Mouse (Mus musculus) thymus, postnatal 14 days (tissue): ENCODE measurements around the gene Exo5.

Experiments
- DNase-seq: peaks from one replicate; pipeline ENCODE4 v3.0.0; 2021

Exo5 gene

DNA sequence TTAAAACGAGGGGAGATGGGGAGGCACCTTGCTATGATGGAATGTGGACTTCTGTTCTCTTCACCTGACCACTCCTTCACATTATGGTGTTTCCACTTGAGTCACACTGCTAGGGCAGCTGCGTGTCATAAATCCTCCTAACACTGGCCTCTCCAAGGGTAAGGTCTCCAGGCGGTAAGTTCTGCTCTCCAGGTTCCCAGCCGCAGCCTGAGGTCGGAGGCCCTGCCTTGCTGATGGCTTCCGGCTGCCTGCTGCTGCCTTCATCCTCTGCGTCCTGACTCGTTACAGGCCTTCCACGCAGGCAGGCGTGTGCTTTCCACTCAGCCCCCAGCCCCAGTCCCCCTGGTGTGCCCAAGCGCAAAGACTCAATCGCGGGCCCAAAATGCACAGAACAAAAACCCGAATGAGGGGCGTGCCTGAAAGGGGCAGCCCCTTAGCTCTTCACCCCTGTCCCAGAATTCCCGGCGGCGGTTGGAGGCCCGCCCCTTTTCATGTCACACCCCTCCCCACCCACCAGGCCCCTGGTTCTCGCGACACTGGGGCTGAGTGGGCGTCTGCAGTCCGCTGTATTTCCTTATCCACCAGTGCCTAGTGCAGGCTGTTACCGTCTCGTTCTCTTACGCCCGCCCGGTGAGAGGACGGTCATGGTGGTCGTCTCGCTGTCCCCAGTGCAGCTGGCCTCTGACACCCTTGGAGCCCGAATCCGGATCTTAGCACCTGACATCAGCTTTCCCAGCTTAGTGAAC, at the start of gene Exo5:
Gene Exo5, minus strand, starts transcription at position 464 of the 746 bp plus-strand sequence.
- DNase-seq: peak; percentile 96

- DNase-seq: no peak
These were observed 47.0 kb upstream of the Exo5 start for GRCm38 (mm10) chr4:120971842-120972241.

DNA sequence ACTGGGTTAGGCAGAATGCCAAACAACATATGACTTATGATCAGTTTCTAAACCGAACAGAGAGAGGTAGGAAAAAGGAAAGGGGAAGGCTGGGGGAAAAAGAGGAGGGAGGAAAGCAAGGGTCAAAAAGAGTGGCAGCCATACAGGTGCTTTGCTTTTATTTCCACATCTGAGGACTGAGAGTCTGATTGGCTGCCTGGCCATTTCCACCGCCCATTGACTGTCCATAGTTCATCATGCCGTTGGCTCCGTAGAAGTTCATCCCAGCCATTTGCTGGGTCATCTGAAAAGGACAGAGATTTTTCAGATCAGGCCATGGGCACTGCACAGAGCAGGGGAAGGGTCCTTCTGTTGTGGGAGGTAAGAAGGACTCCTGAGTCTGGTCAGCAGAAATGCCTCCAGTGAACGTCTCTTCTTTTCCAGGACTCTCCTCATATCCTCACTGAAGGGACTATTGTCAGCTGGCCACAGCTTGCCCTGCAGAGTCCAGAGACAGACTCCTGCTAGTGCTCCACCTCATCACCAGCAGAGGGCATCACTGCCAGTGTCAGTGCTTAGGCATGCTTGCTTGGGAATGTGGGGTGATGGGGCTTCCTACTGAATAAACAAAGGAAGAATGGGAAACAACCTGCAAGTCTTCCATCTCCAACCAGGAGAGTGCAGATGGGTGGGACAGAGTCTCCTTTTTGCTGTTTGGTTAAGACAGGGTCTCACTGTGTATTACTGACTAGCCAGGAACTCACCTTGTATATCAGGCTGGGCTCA, 44.7 kb upstream of the Exo5 start:
- DNase-seq: peak; percentile 56

DNA sequence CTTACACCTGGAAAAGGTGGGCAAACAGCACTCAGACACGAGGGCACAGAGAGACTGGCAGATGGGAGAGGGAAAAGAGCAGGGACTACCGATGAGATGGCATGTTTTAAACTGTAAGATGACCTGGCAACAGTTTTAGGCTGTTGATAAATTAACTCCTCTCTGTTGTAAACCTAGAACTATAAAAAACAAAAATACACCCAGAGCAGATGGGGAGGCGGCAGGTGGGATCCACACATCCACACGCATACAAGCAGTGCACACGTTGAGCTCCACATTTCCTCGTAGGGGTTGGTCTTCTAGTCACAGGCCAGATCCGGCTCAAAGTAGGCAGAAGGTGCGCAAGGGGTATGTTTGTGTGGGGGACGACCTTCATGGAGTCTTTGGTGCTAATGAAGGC, 43.7 kb upstream of the Exo5 start:
- no peak for DNase-seq

GRCm38 (mm10) chr4:120955586-120955985, 30.8 kb upstream of the Exo5 start:
- DNase-seq: no peak

GRCm38 (mm10) chr4:120953667-120954066, 28.9 kb upstream of the Exo5 start:
- DNase-seq: no peak

DNA sequence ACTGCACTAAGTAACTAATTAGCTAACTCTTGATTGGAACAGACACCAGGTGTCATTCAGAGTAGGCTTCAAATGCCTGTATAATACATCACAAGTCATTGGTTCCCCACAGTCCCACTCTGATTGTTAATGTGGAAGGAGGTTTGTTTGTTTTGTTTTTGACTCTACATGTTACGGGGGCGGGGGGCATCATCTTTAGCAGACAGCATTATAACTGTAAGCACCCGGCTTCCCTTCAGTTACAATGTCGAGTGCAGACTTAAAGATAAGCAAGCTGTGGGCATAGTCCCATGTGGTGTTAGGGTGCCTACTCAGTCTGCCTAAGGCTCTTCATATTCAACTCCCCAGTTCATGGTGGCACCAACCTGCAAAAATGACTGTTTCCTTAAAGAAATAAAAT, 28.2 kb upstream of the Exo5 start:
- no peak for DNase-seq

DNA sequence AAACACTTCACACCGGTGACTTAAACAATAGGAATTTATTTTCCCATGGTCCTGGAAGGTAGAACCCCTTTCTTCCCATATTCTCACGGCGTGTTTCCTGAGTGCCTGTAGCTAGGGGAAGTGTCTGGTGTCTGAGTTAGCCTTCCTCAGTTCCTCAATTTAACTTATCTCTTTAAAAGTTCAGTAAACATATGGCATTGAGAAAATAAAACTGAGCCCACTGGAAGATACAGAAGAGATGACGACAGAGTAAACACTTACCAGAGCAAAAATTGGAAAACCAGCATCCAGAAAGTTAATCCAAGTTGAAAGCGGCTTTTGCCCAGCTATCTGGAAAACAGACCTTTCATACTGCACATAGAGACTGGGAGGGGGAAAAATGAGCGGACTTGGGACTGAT, 27.3 kb upstream of the Exo5 start:
- peak; percentile 14 for DNase-seq

GRCm38 (mm10) chr4:120951428-120951973, 26.7 kb upstream of the Exo5 start, which contains the start of gene Zfp69:
Gene Zfp69, minus strand, starts transcription at chr4:120951699.
- DNase-seq: peak; percentile 94

GRCm38 (mm10) chr4:120950763-120951427, 26.1 kb upstream of the Exo5 start:
- no peak for DNase-seq

- DNase-seq: peak; percentile 45
These were observed 24.1 kb upstream of the Exo5 start for GRCm38 (mm10) chr4:120948938-120949337.

DNA sequence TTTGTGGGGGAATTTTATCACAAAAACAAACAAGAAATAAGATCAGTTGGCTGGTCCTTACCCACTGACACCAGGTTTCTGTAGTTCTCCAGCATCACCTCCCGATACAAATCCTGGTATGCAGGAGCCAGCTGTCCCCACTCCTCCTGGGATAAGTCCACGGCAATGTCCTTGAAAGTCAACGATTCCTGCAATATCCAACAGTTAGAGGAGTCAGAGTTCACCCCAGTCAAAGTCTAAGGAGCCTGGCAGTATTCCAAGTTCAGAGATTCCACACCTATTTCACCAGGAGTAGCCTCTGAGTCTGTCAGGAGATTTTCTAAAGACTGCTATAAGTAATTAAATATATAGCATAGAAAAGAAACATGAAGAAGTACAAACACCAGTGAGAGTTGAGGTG, 10.2 kb upstream of the Exo5 start:
- DNase-seq: no peak

- no peak for DNase-seq
These were observed 5.9 kb upstream of the Exo5 start for GRCm38 (mm10) chr4:120930736-120931135.

DNA sequence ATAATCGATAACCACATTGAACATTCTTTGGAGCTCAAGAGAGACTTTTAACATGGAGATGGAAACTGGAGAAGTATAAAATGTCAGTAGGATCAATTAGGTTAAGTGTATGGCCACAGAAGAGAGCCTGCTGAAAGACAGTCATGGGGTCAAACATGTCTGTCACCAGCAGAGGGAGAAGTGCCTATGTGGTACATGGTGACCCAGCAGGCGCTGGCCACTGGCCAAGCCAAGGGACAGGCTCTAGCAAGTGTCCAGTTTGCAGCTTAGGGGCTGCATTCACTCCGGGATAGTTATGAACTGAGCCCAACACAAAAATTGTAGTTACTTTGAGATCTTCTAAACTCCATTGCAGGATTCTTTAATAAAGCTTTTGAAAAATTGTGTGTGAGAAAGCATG, 3.9 kb upstream of the Exo5 start:
- no peak for DNase-seq

DNA sequence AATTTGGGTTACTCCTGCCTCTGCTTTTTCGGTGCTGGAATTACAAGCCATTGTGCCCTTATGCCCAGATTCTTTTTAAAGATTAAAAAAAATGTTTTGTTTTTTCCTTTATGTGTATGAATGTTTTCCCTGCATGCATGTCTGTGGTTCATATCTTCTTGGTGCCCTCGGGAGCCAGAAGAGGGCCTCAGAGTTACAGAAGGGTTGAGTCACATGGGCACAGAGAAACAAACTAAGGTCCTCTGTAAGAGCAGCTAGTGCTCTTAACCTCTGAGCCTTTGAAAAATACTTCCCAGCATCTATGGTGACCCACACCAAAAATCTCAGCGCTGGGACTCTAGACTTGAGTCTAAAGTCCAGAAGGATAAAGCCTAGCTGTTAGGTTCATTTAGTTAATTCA, 569 bp upstream of the Exo5 start:
- DNase-seq: peak; percentile 73

- DNase-seq: no peak
These were observed 3.4 kb downstream of the Exo5 start for GRCm38 (mm10) chr4:120921461-120921860.

GRCm38 (mm10) chr4:120914501-120914900, 10.3 kb downstream of the Exo5 start:
- no peak for DNase-seq

DNA sequence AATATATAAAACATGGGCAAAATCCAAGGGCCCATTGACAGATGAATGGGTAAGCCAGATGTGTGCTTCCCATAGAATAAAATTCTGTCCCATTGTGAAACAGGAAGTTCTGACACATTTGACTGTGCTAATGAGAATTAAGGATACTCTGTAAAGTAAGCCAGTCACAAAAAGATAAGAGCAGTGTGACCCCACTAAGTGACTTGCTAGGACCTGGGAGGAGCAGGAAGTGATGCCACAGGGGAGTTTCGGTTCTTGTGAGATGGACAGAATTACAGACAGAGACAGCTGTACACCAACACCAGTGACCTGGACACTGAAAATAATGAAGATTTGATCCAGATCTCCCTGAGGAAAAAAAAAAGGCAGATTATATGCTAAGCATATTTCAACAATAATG, 11.0 kb downstream of the Exo5 start:
- DNase-seq: no peak

DNA sequence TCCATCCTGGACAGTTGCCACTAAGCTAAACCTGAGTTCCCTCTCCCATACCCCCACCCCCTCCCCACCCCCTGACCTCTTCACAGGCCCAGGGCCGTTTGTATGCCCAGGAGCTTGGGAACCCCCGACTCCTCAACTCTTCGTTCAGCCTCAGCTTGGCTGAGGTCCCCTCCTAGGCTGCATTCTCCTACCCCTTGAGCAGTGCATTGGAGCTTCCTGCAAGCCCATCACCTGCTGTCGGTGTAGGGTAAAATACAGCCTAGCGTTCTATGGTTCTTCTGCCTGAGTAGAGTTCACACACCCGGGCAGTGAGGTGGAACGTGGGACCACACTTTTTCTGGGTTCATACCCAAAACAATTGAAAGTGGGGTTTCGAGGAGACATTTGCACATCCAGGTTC, 11.4 kb downstream of the Exo5 start:
- DNase-seq: no peak

DNA sequence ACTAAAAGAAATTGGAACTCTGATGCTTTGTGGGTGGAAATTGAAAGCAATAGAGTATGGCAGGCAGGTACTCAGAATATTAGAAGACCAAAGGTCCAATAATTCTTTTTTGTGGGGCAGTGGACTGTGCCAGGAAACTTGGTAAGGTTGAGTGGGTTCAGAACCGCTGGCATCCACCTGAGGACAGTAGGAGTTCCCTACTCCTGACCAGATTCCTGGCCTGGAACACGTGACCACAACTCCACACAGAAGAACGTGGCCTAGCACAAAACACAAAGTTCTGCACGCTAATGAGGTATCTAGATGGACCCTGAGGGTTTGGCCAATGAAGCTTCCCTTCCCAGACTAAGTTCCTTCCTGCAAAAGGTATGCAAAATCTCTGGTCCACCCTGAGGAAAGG, 12.0 kb downstream of the Exo5 start:
- DNase-seq: no peak

DNA sequence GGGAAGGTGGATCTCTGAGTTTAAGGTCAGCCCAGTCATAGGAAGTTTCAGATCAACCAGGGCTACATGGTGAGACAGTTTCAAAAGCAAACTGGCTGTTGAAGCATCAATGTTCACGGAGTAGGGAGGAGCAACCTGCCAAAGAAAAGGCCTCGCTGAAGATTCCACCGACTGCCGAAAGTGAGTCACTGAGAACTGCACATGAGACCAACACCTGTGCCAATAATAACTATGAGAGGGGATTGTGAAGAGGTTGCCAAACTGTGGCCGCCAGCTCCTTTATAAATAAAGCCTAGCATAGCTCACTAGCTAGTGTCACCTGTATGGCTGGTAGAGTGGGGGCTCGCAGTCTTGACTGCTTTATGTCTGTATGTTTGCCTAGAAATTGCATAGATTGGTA, 13.7 kb downstream of the Exo5 start:
- no peak for DNase-seq

DNA sequence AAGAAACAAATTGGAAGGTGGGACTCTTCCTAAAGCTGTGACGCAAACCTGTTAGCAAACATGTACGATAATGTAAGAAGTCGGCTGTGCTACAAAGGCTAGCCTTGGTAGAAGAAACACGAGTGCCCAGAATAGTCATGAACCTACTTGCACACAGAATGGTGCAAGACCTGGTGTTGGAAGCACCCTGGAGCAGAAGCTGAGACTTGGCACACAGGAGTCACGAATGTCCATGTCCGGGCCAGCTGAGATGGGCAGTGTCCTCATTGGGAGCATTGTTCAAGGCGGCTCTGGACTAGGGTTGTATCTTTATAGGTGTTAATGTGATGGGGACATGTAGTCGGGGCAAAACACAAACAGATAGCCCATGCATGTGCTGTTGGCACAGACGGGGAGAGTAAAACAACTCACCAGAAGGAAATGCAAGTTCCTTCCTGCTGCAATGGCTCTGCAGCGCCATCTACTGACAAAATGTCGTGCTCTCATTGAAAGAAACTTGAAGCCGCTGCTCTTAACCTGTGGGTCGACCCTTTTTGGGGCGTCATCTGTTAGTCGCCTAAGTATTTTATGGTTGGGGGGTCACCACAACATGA, 15.2 kb downstream of the Exo5 start:
- DNase-seq: peak; percentile 69

DNA sequence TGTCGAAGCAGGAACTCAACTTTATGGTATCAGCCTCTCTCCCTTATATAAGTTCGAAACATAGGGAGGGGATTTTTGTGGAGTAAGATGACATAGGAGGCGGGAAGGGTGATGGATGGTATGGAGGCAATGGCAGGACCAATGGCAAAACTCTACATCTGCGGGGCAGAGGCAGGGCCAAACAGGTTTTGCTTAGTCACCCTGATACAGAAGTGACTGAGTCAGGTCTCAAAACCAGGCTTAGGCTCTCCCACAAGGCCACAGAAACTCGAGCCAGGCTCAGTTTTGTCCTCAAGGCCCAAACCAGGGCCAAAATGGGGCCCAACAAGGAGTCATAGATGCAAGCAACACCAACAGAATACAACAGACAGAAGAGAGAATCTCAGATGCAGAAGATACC, 19.2 kb downstream of the Exo5 start:
- no peak for DNase-seq
